Mouse (Mus musculus) stomach, postnatal 0 days (tissue): ENCODE measurements around the gene Adad1. TPM values are rescaled to one million over a fixed set of nuclear protein-coding genes. Genes with fewer than 3 reads are reported as not detected.

ENCODE experiments used
- ATAC-seq: fragments of 200-750 bp; cut with Nextera tagmentation; 2 replicates; pipeline ENCODE4 v1.8.0; 2017; ENCODE audit not compliant: low FRiP score, low TSS enrichment
- DNase-seq: peaks from one replicate; pipeline ENCODE4 v3.0.0-alpha.2; 2016; ENCODE audit warnings: low spot score
- H3K27ac ChIP-seq: fragments of 300-500 bp; sonication (generic); replicated peaks from 2 replicates; pipeline ENCODE4 v1.5.1; 2014; ENCODE audit warnings: mild to moderate bottlenecking, control low read depth
- H3K27me3 ChIP-seq: fragments of 300-500 bp; sonication (generic); 2 replicates; pipeline ENCODE4 v1.6.1; 2014; ENCODE audit warnings: low read length; ENCODE audit not compliant: control insufficient read depth, insufficient read depth
- H3K36me3 ChIP-seq: fragments of 300-500 bp; sonication (generic); 2 replicates; pipeline ENCODE4 v1.6.1; 2014; ENCODE audit warnings: low read length, mixed read lengths; ENCODE audit not compliant: control insufficient read depth, insufficient read depth
- H3K4me1 ChIP-seq: fragments of 300-500 bp; sonication (generic); replicated peaks from 2 replicates; pipeline ENCODE4 v1.6.1; 2014; ENCODE audit warnings: antibody characterized with exemption; ENCODE audit not compliant: control insufficient read depth, insufficient read depth
- H3K4me2 ChIP-seq: fragments of 300-500 bp; sonication (generic); replicated peaks from 2 replicates; pipeline ENCODE4 v1.6.1; 2014; ENCODE audit warnings: low read depth, mild to moderate bottlenecking, control low read depth, moderate library complexity
- H3K4me3 ChIP-seq: fragments of 300-500 bp; sonication (generic); 2 replicates; pipeline ENCODE4 v1.5.1; 2014; ENCODE audit warnings: low read depth, low read length, control low read depth
- H3K9ac ChIP-seq: fragments of 300-500 bp; sonication (generic); 2 replicates; pipeline ENCODE4 v1.6.1; 2014; ENCODE audit warnings: mild to moderate bottlenecking, low read length, control low read depth, mixed read lengths
- H3K9me3 ChIP-seq: fragments of 300-500 bp; sonication (generic); 2 replicates; pipeline ENCODE4 v1.6.1; 2016; ENCODE audit warnings: low read length; ENCODE audit not compliant: control insufficient read depth
- CTCF ChIP-seq: IDR thresholded peaks from 2 replicates; pipeline ENCODE4 v1.5.1; 2016; ENCODE audit warnings: antibody characterized with exemption, low read depth, mild to moderate bottlenecking, moderate library complexity
- EP300 ChIP-seq: optimal IDR thresholded peaks from 2 replicates; pipeline ENCODE3; 2016; ENCODE audit warnings: antibody characterized with exemption
- WGBS: fragments of 180-500 bp; shearing (Covaris S2); extraction: QIAGEN DNeasy Blood & Tissue Kit; methylation state at CpG from one replicate; pipeline ENCODE4 v1.1.7; 2014; 5-methylcytosine and 5-hydroxymethylcytosine counted together
- polyA plus RNA-seq: library from polyadenylated mRNA; unstranded; fragments of >200 nt; fragmentation: Nextera tagmentation; extraction: Ambion mirVana; gene quantifications from 2 replicates; pipeline ENCODE4 v1.2.1, GENCODE M21; 2015

Adad1 gene
- polyA plus RNA-seq, 1 experiment from 2014 or later = 0.28 TPM

DNA sequence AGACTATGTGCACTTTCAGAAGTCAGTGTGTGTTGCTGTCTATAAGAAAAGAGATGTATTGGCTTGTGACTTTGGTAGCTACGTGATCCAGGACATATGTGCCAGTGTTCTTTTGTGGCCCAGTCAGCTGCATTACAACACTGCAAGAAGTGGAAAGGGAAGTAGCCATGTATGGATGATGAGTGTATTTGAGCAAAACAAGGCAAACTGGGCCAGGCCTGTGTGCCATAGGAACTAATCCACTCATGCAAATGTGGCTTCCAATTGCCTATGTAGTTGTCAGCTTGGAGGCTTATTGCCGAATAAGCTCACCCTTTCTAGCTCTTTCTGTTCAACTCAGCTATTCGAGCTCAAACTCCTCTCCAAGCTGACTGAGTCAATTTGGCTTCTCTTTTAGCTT, 75.9 kb downstream of the Adad1 start:
- no peak for DNase-seq
- no peaks in the 10 kb centered on the region for H3K27me3 ChIP-seq
- H3K27ac ChIP-seq = no peak overlapping the region
- no peaks in the 10 kb centered on the region for H3K4me1 ChIP-seq
- no peak for ATAC-seq
- H3K4me3 ChIP-seq = no peak overlapping the region
- H3K4me2 ChIP-seq = no peak overlapping the region
- H3K9me3 ChIP-seq = no peaks in the 10 kb centered on the region
- no peak overlapping the region for H3K9ac ChIP-seq
- WGBS = 79% methylated on average over 3 of the region's 3 CpGs
- no peak for TF ChIP-seq CTCF
- TF ChIP-seq EP300 = no peak
- H3K36me3 ChIP-seq = no peaks in the 10 kb centered on the region

DNA sequence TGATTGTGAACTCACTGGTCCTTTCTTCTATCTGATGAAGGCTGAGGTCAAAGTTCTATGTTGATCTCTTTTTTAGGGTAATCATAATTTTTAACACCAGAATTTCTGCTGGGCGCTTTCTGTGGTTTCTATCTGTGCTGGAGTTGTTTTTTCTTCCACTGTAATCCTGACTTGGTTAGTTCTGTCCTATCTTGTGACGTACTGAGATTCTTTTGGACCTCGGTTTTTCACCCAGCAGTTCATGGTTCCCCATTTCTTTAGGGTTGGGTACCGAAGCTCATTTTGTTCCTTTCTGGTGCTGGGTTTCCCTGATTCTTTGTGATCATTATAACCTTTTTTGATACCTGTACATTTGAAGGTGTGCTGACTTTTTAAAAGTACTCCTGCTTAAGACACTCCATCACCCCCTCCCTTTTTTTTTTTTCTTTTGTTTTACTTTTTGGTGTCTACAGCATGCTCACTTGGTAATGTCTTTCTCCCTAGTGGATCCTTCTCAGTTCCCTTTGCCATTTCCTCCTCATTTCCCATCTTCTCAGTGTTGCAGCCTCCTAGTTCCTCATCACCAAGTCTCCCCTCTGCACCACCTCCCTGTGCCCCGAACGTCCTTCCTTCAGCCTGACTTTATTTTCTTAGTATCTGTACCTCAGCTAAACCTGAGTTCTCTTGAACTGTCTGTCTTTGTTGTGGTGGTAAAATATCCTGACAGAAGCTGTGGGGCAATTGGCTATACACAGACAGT, 77.0 kb downstream of the Adad1 start:
- 86% methylated on average over 6 of the region's 6 CpGs for WGBS

GRCm38 (mm10) chr3:37141827-37142226, 78.5 kb downstream of the Adad1 start:
- Histone ChIP-seq H3K9ac (no peak overlapping the region), H3K9me3 (no peaks in the 10 kb centered on the region), H3K4me2 (no peak overlapping the region), H3K36me3 (no peaks in the 10 kb centered on the region), H3K4me3 (no peak overlapping the region), H3K27ac (no peak overlapping the region), H3K27me3 (no peaks in the 10 kb centered on the region), H3K4me1 (no peaks in the 10 kb centered on the region)
- WGBS = 88% methylated on average over 2 of the region's 2 CpGs
- no peak for ATAC-seq
- TF ChIP-seq EP300 = no peak
- TF ChIP-seq CTCF = no peak
- no peak for DNase-seq

More for the DNA sequence above, 77.0 kb downstream of the Adad1 start:
- Histone ChIP-seq H3K36me3 (no peaks in the 10 kb centered on the region), H3K4me3 (no peak overlapping the region), H3K4me2 (no peak overlapping the region), H3K27me3 (no peaks in the 10 kb centered on the region), H3K9ac (no peak overlapping the region), H3K9me3 (no peaks in the 10 kb centered on the region), H3K4me1 (no peaks in the 10 kb centered on the region), H3K27ac (no peak overlapping the region)
- DNase-seq = no peak
- ATAC-seq = no peak
- TF ChIP-seq CTCF = no peak
- no peak for TF ChIP-seq EP300

GRCm38 (mm10) chr3:37144979-37145378, 81.7 kb downstream of the Adad1 start:
- TF ChIP-seq CTCF (no peak), EP300 (no peak)
- no peak overlapping the region for H3K9ac ChIP-seq
- ATAC-seq = no peak
- H3K27ac ChIP-seq = no peak overlapping the region
- H3K4me2 ChIP-seq = no peak overlapping the region
- no peak overlapping the region for H3K4me3 ChIP-seq
- 8% methylated on average over 1 of the region's 1 CpGs for WGBS
- no peaks in the 10 kb centered on the region for H3K9me3 ChIP-seq
- DNase-seq = no peak
- no peaks in the 10 kb centered on the region for H3K27me3 ChIP-seq
- H3K36me3 ChIP-seq = no peaks in the 10 kb centered on the region
- H3K4me1 ChIP-seq = no peaks in the 10 kb centered on the region

GRCm38 (mm10) chr3:37146406-37146805, 83.1 kb downstream of the Adad1 start:
- no peak for DNase-seq
- Histone ChIP-seq H3K27me3 (no peaks in the 10 kb centered on the region), H3K4me2 (no peak overlapping the region), H3K9me3 (no peaks in the 10 kb centered on the region), H3K4me3 (no peak overlapping the region), H3K36me3 (no peaks in the 10 kb centered on the region), H3K27ac (no peak overlapping the region), H3K9ac (no peak overlapping the region), H3K4me1 (no peaks in the 10 kb centered on the region)
- TF ChIP-seq EP300 = no peak
- no peak for TF ChIP-seq CTCF
- ATAC-seq = 0 out of 2 replicates have a peak, but pooled peaks have one; percentile 24
- 20% methylated on average over 7 of the region's 8 CpGs for WGBS

- Histone ChIP-seq H3K36me3 (no peaks in the 10 kb centered on the region), H3K9me3 (no peaks in the 10 kb centered on the region), H3K4me3 (no peak overlapping the region), H3K27ac (no peak overlapping the region), H3K4me2 (no peak overlapping the region), H3K9ac (no peak overlapping the region), H3K4me1 (no peaks in the 10 kb centered on the region), H3K27me3 (no peaks in the 10 kb centered on the region)
- DNase-seq (no peak), ATAC-seq (no peak)
- 70% methylated on average over 7 of the region's 7 CpGs for WGBS
- no peak for TF ChIP-seq EP300
- TF ChIP-seq CTCF = no peak
These were observed 83.5 kb downstream of the Adad1 start for GRCm38 (mm10) chr3:37146810-37147209.
